Mouse (Mus musculus) heart, adult 2 months (tissue): Measurements from ENCODE around the gene Dusp27.

Experiments used
- CTCF ChIP-seq: fragments of 200-600 bp; IDR thresholded peaks from 2 replicates; pipeline ENCODE4 v1.8.1; 2022; ENCODE audit warnings: antibody characterized with exemption, mild to moderate bottlenecking, moderate library complexity
- POLR2A ChIP-seq: fragments of 200-500 bp; IDR thresholded peaks from 2 replicates; pipeline ENCODE4 v1.6.1; 2011; ENCODE audit warnings: mild to moderate bottlenecking, low read depth, low read length, control low read depth; ENCODE audit not compliant: insufficient read depth

- TF ChIP-seq CTCF (no peak), POLR2A (no peak)
Observed at GRCm38 (mm10) chr1:166146626-166147025, 18.9 kb upstream of the Dusp27 start.
